Mouse (Mus musculus): ENCODE data around the gene Zfp740. TPM values are rescaled to one million over a fixed set of nuclear protein-coding genes. Genes with fewer than 3 reads are reported as not detected.

Zfp740 gene
- polyA plus RNA-seq, 1 experiment from 2014 or later, result 52.7 TPM

DNA sequence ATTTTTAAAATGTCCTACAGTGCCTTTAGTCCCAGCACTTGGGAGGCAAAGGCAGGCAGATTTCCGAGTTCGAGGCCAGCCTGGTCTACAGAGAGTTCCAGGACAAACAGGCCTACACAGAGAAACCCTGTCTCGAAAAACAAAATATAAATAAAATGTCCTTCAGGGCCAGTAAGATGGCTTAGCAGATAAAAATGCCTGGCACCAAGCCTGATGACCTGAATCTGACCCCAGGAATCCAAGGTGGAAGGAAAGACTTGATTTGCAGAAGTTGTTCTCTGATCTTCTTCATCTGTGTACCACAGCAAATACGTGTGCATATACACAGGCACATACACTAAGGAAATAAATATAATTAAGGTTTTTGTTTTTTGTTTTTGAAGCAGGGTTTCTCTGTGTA, 7.7 kb upstream of the Zfp740 start:
- no peak overlapping the region for H3K4me3 ChIP-seq
- 88% methylated on average over 4 of the region's 4 CpGs for WGBS
- no peaks in the 10 kb centered on the region for H3K4me1 ChIP-seq (replicated peaks)
- no peaks in the 10 kb centered on the region for H3K36me3 ChIP-seq
- H3K27me3 ChIP-seq, result no peaks in the 10 kb centered on the region
- H3K4me2 ChIP-seq, result no peak overlapping the region
- H3K9me3 ChIP-seq, result no peaks in the 10 kb centered on the region
- no peak for ATAC-seq (ENCODE audit: low FRiP score, low read depth)
- no peak overlapping the region for H3K27ac ChIP-seq (replicated peaks)
- no peak overlapping the region for H3K9ac ChIP-seq

DNA sequence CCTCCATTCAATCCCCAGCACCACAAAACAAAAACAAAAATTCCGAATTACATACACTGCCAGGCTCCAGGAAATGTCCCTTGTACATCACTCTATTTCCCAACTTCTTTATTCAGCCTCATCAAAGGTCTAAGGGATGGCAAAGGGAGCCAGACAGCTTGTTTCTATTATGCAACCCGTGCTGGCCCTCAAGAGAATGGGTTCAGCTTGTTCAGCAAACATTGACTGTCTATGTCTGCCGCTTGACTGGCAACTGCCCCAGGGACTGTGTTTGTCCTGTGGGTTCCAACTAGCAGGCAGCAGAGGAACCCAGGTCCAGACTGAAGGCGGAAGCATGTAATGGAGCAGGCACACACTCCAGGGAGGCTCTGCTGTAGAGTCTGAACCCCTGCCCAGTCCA, 4.2 kb upstream of the Zfp740 start:
- WGBS, result 78% methylated on average over 4 of the region's 4 CpGs
- Histone ChIP-seq H3K27me3 (no peaks in the 10 kb centered on the region), H3K27ac (replicated peaks) (no peak overlapping the region), H3K4me2 (no peak overlapping the region), H3K4me1 (replicated peaks) (peaks cover 10% of the 10 kb centered on the region), H3K4me3 (no peak overlapping the region), H3K9me3 (no peaks in the 10 kb centered on the region), H3K9ac (no peak overlapping the region), H3K36me3 (no peaks in the 10 kb centered on the region)
- ATAC-seq (ENCODE audit: low FRiP score, low read depth), result no peak

DNA sequence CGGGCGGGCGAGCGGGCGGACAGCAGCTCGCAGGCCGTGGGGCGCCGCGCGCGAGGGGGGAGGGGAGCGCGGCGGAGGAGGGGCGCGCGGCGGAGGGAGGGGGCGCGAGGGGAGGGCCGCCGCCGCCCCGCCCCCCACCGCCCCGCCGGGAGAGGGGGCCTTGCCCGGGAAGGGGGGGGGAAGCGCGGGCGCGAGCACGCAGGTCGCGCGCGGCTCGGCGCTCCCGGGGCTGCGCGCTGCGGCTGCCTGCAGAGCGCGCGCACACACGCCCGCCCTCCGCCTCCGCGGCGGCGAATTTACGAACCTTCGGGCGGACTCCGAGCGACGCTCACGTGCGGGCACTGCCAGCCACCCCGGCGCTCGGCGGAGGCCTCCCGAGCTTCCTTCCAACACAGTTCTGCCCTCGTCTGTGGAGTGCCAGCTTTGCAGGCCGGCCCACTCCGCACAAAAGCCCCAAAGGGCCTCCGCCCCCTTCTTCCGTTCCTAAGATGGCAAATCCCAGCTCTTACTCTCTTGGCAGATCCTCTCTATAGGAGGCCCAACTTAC, 859 bp downstream of the Zfp740 start:
- Histone ChIP-seq H3K36me3 (peaks cover 11% of the 10 kb centered on the region), H3K27ac (replicated peaks) (peak overlapping the region; percentile 98), H3K4me2 (peak overlapping the region; percentile 67), H3K27me3 (no peaks in the 10 kb centered on the region), H3K4me3 (peak overlapping the region; percentile 70), H3K9me3 (no peaks in the 10 kb centered on the region), H3K9ac (peak overlapping the region; percentile 85), H3K4me1 (replicated peaks) (peaks cover 49% of the 10 kb centered on the region)
- peak; percentile 21 for ATAC-seq (ENCODE audit: low FRiP score, low read depth)
- under 1% methylated on average over 30 of the region's 72 CpGs for WGBS

DNA sequence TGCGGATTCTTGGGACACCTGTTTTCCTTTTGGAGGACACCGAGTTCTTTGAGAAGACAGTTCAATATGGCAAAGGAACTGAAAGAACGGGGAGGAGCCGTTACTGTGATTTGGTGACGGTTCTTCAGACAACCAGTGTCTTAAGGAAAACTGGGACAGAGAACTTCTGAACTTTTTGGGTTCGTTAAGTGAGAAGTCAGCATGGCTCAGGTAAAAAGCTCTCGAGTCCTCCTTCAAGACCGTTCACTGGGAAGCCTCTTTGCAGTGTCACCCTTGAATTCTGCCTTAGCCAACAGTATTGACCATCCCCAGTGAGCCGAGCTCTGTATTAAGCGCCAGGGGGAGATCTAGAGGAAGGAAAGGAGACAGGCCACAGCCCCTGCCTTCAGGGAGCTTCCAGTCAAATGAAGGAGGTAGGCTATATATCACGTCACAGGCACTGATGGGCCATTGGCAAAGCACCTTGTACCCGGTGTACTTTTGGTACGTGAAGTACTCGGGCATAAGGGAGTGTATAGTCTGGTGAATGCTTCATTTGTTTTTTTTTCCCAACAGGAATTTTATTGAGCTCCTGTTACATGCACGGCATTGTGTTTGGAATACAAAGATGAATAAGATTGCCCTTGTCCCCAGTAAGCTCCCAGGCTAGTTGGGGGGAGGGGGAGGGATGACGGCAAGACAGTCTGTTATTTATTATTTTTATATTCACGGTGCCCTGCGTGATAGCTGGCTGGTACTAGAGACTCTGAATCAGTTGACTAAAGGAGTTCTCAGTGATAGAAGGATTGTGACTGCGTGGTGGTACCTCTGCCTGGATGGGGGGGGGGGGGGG, 1.8 kb downstream of the Zfp740 start, which contains the start of gene Csad:
Csad (minus strand) TSS at position 51 of the 832 bp plus-strand sequence.
- Histone ChIP-seq H3K4me3 (peak within 1 kb of the TSS; percentile 70), H3K4me1 (replicated peaks) (peaks cover 49% of the 10 kb centered on the region), H3K36me3 (peaks cover 17% of the 10 kb centered on the region), H3K9ac (peak within 1 kb of the TSS; percentile 85), H3K27me3 (no peaks in the 10 kb centered on the region), H3K4me2 (peak within 1 kb of the TSS; percentile 67), H3K27ac (replicated peaks) (peak within 1 kb of the TSS; percentile 98), H3K9me3 (no peaks in the 10 kb centered on the region)
- 47% methylated on average over 19 of the region's 19 CpGs for WGBS
- ATAC-seq (ENCODE audit: low FRiP score, low read depth), result no peak

DNA sequence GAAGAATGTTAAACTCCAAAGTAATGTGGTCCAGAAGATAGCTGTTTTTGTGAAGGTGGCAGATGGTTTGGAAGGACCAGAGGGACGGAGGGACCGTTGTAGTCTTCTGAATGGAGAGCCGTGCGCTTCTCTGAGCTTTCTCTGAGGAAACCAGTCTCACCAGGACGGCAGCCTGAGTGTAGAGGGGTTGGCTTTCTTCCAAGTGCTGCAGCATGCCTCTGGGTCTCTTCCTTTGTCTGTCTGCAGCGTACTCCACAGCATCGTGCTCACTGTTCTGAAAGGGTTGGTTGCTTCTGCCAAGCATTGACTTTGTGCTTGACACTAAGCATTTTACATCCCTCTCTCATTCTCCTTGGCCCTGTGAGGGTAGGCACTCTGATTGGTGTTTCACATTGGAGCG, 2.7 kb downstream of the Zfp740 start:
- WGBS, result 31% methylated on average over 8 of the region's 8 CpGs
- H3K4me3 ChIP-seq, result peak overlapping the region; percentile 70
- peaks cover 24% of the 10 kb centered on the region for H3K36me3 ChIP-seq
- H3K27ac ChIP-seq (replicated peaks), result peak overlapping the region; percentile 98
- no peaks in the 10 kb centered on the region for H3K27me3 ChIP-seq
- no peaks in the 10 kb centered on the region for H3K9me3 ChIP-seq
- H3K9ac ChIP-seq, result peak overlapping the region; percentile 34; the same call in 1 of the 2 replicates
- H3K4me1 ChIP-seq (replicated peaks), result peaks cover 49% of the 10 kb centered on the region
- peak; percentile 37 for ATAC-seq (ENCODE audit: low FRiP score, low read depth)
- peak overlapping the region; percentile 67 for H3K4me2 ChIP-seq

DNA sequence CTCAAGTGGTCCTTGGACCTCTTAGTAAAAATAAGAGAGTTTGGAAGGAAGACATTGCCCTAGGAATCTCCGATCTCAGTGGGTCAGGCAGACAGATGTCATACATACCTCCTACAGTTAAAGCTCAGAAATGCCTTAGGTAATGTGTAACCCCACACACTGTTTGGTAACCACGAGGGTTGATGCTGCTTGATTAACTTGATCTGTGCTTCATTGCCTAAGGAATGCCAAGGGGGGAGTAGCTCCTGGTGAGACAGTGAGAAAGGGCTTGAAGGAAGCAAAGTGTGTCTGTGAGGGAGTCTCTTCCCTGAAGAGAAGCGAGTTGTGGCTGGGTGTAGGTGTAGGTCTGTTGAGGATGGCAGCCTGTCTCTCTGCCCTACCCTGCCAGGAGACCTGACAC, 4.3 kb downstream of the Zfp740 start:
- Histone ChIP-seq H3K4me3 (no peak overlapping the region), H3K27me3 (no peaks in the 10 kb centered on the region), H3K4me2 (no peak overlapping the region), H3K36me3 (peaks cover 37% of the 10 kb centered on the region), H3K4me1 (replicated peaks) (peaks cover 45% of the 10 kb centered on the region), H3K27ac (replicated peaks) (no peak overlapping the region), H3K9ac (no peak overlapping the region), H3K9me3 (no peaks in the 10 kb centered on the region)
- 75% methylated on average over 3 of the region's 3 CpGs for WGBS
- ATAC-seq (ENCODE audit: low FRiP score, low read depth), result no peak

DNA sequence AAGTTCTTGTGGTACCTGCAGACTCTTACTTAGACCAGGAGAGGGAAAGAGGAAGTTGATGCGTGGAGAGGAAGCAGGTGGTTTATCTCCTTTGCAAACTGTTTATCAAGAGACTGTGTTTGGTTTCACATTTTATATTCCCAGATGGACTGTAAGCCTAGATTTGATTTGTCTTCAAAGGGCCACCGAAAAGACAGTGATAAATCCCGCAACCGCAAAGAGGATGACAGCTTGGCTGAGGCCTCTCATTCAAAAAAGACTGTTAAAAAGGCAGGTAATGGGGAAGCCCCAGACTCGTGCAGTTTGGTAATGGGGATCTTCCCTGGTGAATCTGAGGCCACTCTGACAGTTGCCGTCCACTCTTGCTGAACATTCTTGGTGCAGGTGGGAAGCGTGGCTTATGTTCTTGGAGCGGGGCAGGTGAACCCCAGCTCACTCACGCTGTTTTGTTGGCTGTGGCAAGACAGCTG, 5.1 kb downstream of the Zfp740 start:
- peaks cover 44% of the 10 kb centered on the region for H3K36me3 ChIP-seq
- H3K27ac ChIP-seq (replicated peaks), result no peak overlapping the region
- WGBS, result 87% methylated on average over 9 of the region's 9 CpGs
- H3K4me3 ChIP-seq, result no peak overlapping the region
- no peak overlapping the region for H3K9ac ChIP-seq
- H3K9me3 ChIP-seq, result no peaks in the 10 kb centered on the region
- no peak overlapping the region for H3K4me2 ChIP-seq
- H3K4me1 ChIP-seq (replicated peaks), result peaks cover 39% of the 10 kb centered on the region
- no peak for ATAC-seq (ENCODE audit: low FRiP score, low read depth)
- no peaks in the 10 kb centered on the region for H3K27me3 ChIP-seq

DNA sequence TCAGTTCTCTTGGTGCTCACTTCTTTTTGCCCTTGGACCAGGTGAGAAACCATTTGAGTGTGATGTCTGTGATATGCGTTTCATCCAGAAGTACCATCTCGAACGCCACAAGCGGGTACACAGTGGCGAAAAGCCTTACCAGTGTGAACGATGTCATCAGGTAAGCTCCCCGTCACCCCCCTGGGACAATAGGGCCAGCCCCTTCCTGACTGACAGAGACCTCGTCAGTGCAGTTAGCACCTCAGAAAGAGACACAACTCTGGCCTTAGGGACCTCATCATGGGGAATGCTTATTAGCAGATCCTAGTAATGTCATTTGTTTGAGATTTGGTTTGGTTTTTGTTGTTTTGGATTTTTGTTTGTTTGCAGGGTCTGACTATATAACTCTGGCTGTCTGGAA, 6.1 kb downstream of the Zfp740 start:
- Histone ChIP-seq H3K4me2 (no peak overlapping the region), H3K27me3 (no peaks in the 10 kb centered on the region), H3K9ac (no peak overlapping the region), H3K36me3 (peaks cover 53% of the 10 kb centered on the region), H3K4me3 (no peak overlapping the region), H3K4me1 (replicated peaks) (peaks cover 39% of the 10 kb centered on the region), H3K27ac (replicated peaks) (no peak overlapping the region), H3K9me3 (no peaks in the 10 kb centered on the region)
- WGBS, result 93% methylated on average over 8 of the region's 8 CpGs
- ATAC-seq (ENCODE audit: low FRiP score, low read depth), result no peak

DNA sequence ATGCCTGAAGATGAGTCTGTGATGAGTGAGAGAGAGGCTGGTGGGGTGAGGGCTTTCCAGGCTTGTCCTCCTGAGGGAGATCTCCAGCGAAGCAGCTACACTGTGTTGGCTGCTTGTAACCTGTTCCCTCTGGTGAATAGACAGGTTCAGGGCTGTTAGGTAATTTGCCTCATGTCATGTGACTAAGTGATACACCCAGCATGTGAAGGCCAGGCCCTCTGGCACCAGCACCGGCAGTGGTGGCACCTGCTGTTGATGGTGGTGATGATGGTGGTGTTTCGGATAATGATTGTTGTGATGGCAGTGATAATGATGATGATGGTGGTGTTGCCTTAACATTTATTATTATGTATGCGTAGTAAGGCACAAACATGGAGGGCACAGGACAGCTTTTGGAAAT, 7.8 kb downstream of the Zfp740 start:
- Histone ChIP-seq H3K27ac (replicated peaks) (no peak overlapping the region), H3K4me3 (no peak overlapping the region), H3K36me3 (peaks cover 56% of the 10 kb centered on the region), H3K9me3 (no peaks in the 10 kb centered on the region), H3K27me3 (no peaks in the 10 kb centered on the region), H3K4me1 (replicated peaks) (peaks cover 22% of the 10 kb centered on the region), H3K9ac (no peak overlapping the region), H3K4me2 (no peak overlapping the region)
- WGBS, result 91% methylated on average over 4 of the region's 4 CpGs
- no peak for ATAC-seq (ENCODE audit: low FRiP score, low read depth)

DNA sequence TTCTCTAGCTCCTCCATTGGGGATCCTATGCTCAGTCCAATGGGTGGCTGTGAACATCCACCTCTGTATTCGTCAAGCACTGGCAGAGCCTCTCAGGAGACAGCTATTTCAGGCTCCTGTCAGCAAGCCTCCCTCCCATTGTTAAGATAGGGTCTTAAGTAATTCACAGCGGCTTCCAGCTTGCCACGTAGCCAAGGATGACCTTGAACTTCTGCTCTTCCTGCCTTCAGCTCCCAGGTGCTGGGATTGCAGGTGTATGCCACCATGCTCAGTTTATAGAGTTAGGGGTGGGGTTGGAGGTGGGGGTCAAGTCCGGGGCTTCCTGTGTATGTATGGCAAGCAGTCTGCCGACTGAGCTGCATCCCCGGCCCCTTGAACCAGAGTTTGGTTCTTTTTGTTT, 8.8 kb downstream of the Zfp740 start:
- no peaks in the 10 kb centered on the region for H3K27me3 ChIP-seq
- no peak overlapping the region for H3K27ac ChIP-seq (replicated peaks)
- peaks cover 11% of the 10 kb centered on the region for H3K4me1 ChIP-seq (replicated peaks)
- no peak overlapping the region for H3K4me3 ChIP-seq
- no peak overlapping the region for H3K4me2 ChIP-seq
- H3K36me3 ChIP-seq, result peaks cover 62% of the 10 kb centered on the region
- ATAC-seq (ENCODE audit: low FRiP score, low read depth), result no peak
- H3K9ac ChIP-seq, result no peak overlapping the region
- 83% methylated on average over 6 of the region's 6 CpGs for WGBS
- no peaks in the 10 kb centered on the region for H3K9me3 ChIP-seq

DNA sequence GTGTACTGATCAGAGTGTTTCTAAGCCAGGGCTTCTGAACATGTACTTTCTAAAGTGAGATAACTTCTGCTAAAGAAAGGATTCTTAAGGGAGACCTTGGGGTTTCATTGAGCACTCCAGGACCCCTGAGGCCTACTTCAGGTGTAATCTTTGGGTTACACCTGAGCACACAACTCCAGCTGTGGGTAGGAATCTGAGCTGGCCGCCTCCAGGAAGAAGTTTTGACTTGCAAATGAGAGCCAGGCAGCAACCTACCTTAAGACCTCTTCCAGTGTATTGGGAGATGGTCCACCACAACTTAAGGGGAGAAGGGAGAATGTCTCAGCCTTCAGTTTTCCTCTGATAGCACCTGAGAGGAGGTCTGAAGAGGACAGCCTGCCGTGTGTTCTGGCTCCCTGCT, 11.1 kb downstream of the Zfp740 start:
- Histone ChIP-seq H3K9ac (no peak overlapping the region), H3K4me2 (no peak overlapping the region), H3K9me3 (no peaks in the 10 kb centered on the region), H3K27me3 (no peaks in the 10 kb centered on the region), H3K4me3 (no peak overlapping the region), H3K36me3 (peaks cover 53% of the 10 kb centered on the region), H3K27ac (replicated peaks) (no peak overlapping the region), H3K4me1 (replicated peaks) (no peaks in the 10 kb centered on the region)
- ATAC-seq (ENCODE audit: low FRiP score, low read depth), result no peak
- WGBS, result 39% methylated on average over 2 of the region's 2 CpGs

DNA sequence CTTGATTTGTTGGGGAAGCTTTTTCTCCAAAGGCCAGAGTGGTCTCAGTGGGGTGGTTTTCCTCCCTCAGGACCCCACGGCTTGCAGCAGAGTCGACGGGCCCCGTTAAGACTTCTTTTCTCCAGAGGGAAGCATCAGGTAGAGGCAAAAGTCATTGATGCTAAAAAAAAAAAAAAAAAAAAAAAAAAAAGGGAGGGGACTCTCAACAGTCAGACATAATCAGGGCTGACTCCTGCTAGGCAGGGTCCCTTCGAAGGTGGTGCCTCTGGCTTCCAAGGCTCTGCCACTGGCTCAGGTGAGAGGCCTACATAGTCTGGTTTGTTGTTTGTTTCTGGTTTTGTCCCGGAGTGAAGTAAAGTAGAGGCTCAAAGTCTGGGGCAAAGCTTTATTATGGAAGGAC, 12.6 kb downstream of the Zfp740 start:
- no peak overlapping the region for H3K9ac ChIP-seq
- H3K36me3 ChIP-seq, result peaks cover 44% of the 10 kb centered on the region
- no peaks in the 10 kb centered on the region for H3K4me1 ChIP-seq (replicated peaks)
- no peak for ATAC-seq (ENCODE audit: low FRiP score, low read depth)
- H3K4me2 ChIP-seq, result no peak overlapping the region
- WGBS, result 64% methylated on average over 6 of the region's 6 CpGs
- H3K27me3 ChIP-seq, result no peaks in the 10 kb centered on the region
- H3K9me3 ChIP-seq, result no peaks in the 10 kb centered on the region
- H3K4me3 ChIP-seq, result no peak overlapping the region
- H3K27ac ChIP-seq (replicated peaks), result no peak overlapping the region
